7 mouse cellular contexts compared by ENCODE assay signal in the genomic region with DNA sequence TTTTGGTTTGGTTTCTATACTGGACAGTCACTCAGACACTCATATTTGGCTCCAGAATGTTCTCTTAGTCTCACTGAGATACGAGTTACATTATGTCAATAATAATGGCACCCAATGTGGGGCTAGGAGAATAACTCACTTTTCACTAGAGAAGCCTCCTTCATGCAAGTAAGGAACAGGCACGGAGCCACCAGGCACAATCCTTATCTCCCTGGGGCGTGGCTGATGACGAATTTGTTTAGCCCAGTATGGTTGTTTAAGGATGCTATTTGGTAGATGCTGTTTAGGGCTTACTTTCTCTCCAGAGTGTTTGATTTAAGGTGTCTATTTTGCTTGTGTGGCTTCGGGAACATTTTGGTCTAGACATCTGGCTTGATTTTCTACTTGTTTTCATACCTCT.
"Had no signal": no experiment of that assay in that cellular context is flagged by ENCODE, and none has a peak within 500 bp of the region (broad histone marks: within the 10 kb centered on the region; RNA-seq: fewer than 3 reads in every experiment).

No protein-coding gene starts in this region.

- DNase-seq: liver, embryonic 13.5 days; liver, postnatal 0 days; lung, adult 2 months; right cerebral cortex, postnatal 14 days; thymus, adult 2 months; thymus, postnatal 25 days; thymus, postnatal 4 days had no signal
